Mouse (Mus musculus) skeletal muscle tissue, adult 2 months (tissue): Measurements from ENCODE around the gene Galntl6.

ENCODE experiments used
- DNase-seq: peaks from one replicate; pipeline ENCODE4 v3.0.0-alpha.2; 2012; ENCODE audit warnings: low read depth, low spot score

The Galntl6 gene

DNA sequence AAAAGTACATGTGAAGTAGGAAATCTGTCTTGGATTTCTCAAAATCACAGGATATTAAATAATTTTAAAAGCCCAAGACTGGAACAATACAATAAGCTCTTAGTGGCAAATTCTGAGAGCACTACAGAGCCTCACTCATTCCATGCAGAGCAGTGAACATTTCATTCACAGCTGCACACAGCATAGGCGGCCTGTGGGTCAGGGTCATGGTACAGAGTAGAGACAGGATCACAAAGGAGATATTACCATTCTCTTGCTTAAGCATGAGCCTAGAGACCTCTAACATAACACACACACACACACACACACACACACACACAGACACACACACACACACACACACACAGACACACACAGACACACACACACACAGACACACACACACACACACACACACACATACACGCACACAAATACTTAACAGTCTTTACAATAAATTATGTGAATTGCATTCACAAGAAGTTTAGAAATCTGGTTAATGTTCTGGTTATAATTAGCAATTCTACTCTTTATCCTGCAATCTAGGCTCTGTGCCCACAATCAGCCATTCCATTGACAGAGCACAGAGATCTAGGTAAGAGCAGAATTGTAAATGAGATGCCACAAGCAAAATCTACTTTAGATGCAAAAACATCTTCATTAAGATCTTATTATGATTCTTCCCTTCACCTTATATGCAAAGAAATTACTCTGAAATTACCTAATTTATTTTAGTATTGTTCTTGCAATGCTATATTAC, 653.7 kb downstream of the Galntl6 start:
- DNase-seq = no peak

DNA sequence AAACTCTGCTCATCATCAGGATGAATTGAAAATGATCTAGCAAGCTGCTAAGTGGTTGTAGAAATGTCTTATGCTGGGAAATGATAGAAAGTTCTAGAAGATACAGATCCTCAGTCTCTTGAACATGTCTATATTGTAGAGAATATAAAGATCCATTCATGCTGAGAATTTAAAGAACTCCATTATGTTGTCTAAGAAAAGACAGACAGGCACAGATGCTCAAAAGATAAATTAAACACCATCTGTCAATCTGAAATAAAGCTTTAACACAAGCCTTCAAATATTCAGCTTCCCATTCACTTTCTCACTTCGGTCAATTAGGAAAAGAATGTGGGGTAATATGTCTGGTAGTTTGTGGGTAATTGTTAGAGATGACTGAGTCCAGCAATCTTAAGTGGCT, 658.8 kb downstream of the Galntl6 start:
- DNase-seq = no peak

GRCm38 (mm10) chr8:58244830-58245229, 667.6 kb downstream of the Galntl6 start:
- DNase-seq = no peak

DNA sequence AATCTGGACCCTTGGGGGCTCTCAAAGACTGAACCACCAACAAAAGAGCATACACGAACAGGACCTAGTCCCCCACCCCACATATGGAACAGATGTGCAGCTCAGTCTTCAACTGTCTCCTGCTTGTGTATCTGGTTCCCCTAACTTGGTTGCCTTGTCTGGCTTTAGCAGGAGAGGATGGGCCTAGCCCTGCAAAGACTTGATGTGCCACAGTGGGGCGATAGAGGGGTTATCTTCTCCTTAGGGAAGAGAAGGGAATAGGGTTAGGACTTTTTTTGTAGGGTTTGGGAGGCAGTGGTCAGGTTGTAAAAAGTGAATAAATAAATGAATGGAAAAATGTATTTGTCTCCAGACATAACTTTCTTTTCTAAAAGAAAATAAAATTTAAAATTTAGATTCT, 678.2 kb downstream of the Galntl6 start:
- DNase-seq = no peak

DNA sequence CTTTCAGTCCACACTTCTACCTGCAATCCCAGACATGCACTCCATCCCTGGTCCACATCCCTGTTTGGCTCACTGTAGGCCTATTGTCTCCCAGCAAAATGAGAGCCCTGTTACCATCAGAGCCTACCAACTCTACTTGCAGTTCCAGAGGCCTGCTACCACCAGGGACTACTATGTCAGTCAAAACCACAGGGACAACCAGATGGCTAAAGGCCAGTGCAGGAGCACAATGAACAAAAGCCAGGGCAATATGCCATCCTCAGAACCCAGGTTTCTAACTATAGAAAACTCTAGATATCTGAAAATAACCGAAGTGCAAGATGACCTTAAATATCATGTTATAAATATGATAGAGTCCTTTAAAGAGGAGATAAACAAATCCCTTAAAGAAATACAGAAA, 683.7 kb downstream of the Galntl6 start:
- DNase-seq = no peak

DNA sequence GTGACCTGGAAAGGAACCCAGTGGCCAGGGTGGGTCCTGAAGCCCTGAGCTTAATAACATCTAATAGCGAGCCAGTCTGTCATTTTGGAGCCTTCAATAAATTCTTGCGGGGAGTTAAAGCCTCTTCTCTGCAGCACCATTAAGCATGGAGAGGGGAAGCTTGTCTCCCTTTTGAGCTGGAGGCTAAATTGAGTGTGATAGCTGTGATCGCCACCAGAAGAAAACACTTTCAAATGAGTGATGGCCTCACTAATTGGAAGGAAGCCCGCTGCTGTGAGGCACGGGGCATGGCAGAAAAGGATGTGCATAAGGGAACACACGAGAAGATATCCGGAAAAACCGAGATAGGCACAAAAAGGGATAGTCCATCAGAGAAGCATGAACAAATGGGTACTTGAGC, 694.6 kb downstream of the Galntl6 start:
- DNase-seq = no peak

GRCm38 (mm10) chr8:58189694-58190093, 722.7 kb downstream of the Galntl6 start:
- no peak for DNase-seq

GRCm38 (mm10) chr8:58146961-58147360, 765.5 kb downstream of the Galntl6 start:
- DNase-seq = no peak

- no peak for DNase-seq
Measured at GRCm38 (mm10) chr8:58086733-58087132, 825.7 kb downstream of the Galntl6 start.

DNA sequence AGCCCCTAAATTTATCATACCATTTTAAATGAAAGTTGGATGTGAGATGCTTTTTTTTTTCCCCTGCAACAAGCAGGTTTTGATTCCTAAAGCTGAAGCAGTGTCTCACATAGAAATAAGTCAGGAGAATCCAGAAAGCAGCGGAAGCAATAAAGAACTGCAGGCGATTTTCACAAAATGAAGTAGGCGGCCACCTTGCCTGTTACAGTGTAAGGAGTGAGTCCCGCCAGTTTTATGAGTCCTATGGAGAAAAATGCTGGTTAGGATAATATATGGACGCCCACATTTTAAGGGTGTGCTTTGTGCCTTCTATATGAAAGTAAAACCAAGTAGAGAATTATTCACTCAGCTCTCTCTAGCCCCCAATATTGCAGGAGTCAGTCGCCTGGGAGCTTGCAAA, 827.5 kb downstream of the Galntl6 start:
- DNase-seq = no peak

DNA sequence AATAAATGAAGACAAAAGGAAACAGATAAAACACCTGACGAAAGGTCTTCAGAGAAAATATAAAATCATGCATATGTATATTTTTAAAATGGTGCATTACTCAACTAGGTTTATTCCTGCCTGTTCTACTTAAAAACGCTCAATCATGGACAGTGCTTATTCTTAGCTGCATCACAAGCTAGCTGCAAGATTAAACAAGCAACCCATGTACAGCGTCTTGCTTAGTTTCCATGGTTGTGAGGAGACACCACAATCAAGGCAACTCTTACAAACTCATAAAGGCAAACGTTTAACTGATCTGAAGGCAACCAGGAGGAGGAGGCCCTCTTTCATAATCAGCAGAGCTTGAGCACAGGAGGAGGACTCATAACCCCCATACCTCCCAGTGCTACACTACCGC, 830.7 kb downstream of the Galntl6 start:
- no peak for DNase-seq

DNA sequence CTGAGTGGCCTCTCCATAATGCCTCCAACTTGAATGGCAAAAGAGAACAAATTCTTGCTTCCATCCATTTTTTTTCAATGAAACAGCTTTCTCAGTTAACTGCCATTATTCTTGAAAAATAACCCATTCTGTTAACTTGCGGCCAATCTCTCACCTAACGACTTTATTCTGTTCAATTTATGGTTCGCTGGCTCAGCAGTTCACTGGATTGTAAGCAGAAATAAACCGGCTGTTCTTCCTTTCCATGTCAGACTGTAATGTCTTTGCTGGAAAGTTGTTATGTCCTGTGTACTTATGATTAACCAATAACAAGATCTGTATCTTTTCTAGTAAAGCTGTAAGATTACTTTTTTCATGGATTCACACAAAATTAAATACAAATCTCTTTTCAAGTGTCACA, 837.8 kb downstream of the Galntl6 start:
- DNase-seq = no peak

DNA sequence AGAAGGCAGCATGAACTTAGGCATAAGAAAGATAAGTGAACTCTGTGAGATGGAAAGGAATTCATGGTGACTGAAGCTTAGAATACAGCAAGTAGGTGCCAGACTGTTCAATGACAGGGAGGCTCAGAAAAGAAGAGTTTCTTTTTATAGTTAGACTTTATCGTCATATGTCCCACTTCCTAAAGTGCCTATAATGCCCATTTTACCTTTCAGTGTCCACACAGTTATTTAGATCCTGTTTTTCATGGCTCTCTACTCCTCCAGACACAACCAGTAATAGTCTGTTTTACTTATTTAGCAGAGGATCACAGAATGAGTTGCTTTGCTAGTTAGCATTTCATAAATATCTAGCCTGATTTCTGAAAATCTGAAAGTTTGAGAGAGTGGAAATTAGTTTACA, 838.7 kb downstream of the Galntl6 start:
- no peak for DNase-seq

- DNase-seq = no peak
Measured at GRCm38 (mm10) chr8:58032271-58032670, 880.2 kb downstream of the Galntl6 start.

GRCm38 (mm10) chr8:58025558-58025957, 886.9 kb downstream of the Galntl6 start:
- DNase-seq = no peak

GRCm38 (mm10) chr8:58025094-58025493, 887.3 kb downstream of the Galntl6 start:
- DNase-seq = no peak

DNA sequence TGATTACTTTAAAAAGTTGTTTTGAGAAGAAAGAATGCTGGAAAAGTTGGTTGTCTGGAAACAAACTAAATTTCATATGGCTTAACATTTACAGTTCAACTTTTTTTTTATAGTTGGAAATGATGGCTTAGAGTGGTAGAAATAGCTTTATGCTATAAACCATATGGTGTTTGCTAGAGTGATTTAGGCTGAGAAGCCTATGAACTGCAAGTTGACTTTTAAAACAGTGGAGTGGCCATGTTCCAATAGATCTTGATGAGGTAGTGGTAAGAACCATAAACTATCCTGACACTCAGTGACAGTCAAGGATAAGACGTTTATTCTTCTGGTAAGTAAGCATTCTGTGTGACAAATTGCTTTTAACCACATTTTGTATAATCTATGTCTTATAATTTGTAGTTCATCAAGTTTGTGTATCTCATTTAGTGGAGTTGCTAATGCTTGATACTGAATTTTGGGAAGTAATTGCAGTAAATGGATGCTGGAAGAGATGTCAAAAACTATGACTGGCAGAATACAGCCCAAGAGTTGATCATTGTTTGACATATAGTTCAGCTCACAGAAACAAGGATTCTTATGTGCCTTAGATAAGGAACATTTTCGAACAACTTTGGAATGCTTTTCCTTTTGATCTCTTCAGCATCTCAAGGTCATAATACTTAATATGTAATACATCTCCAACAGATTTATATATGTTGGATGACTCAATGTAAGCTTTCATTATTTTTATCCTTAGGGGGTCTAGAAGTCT, 888.8 kb downstream of the Galntl6 start:
- no peak for DNase-seq

DNA sequence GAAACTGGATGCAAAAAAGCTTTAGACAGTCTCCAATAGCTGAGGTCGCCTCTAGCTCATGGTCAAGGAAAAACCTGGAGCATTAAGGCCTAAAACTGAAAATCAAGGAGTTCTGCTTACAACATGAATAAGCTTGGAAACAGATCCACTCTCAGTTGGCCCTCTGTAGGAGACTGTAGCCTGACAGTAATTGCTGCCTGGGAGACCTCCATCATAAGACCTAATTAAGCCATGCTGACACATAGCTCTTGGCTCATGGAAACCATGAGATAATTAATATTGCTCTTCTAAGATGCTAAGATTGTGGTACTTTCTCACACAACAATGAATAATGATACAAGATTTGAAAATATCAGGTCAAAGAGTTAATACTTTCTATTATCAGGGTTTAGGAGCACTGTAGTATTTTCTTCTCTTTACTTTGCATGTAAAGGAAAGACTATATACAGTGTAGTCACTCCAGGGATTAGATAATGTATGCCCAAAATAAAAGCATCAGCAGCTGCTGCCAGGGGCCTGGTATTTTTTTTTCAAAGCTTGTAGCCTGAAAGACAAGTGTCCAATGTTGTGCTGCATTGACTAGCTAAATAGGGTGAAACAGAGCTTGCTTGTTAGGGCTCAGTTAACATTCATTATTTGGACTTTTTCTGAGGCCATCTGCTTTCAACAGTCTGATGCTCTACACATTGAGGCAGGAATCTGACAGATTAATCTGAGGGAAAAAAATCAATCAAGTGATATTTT, 922.8 kb downstream of the Galntl6 start:
- no peak for DNase-seq

GRCm38 (mm10) chr8:57977372-57977771, 935.1 kb downstream of the Galntl6 start:
- no peak for DNase-seq

GRCm38 (mm10) chr8:57974093-57974492, 938.3 kb downstream of the Galntl6 start:
- DNase-seq = no peak

- no peak for DNase-seq
Measured at GRCm38 (mm10) chr8:57972832-57973231, 939.6 kb downstream of the Galntl6 start.

DNA sequence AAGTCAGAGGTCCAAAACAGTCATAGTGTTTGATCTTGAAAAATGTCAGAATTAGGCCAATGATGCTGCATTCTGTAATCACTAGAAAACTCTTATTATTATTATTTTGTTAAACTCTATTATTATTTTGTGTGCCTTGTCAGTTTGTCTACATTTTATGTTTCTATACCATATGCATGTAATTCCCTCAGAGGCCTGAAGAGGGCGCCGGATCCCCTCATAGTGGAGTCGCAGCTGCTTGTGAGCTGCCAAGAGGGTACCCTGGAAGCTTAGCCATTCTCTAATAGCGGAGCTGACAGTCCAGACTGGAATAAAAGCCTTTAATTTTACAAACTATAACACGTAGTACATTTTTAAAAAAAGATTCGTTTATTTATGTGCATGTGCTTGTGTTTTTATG, 945.8 kb downstream of the Galntl6 start:
- DNase-seq = no peak

DNA sequence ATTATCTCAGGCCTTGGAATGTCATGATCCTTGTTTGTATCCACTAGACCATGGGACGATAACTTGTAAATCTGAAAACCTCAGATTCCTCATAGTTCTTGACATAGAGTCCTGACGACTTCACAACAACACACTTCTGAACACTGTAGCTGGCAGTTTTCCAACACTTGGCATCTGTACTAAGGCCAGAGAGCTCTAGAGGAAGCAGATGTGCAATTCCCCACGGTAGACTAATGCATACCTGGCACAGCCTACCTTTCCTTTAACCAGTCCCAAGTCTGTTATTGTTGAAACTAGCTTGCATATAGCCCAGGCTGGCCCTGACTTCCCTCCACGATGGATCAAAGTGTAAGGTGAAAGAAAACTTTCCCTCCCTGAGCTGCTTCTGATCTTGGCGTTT, 946.9 kb downstream of the Galntl6 start:
- DNase-seq = no peak
